Mouse (Mus musculus) embryonic facial prominence, embryonic 12.5 days (tissue): Measurements from ENCODE around the gene Hipk3. TPM values are rescaled to one million over a fixed set of nuclear protein-coding genes. Genes with fewer than 3 reads are reported as not detected.

ENCODE experiments used
- ATAC-seq: fragments of 200-750 bp; cut with Nextera tagmentation; 2 replicates; pipeline ENCODE4 v1.8.0; 2017; ENCODE audit not compliant: insufficient number of reproducible peaks, insufficient read depth, low FRiP score, low TSS enrichment
- H3K27ac ChIP-seq: fragments of 300-500 bp; sonication (generic); 2 replicates; pipeline ENCODE4 v1.5.1; 2016; ENCODE audit warnings: mild to moderate bottlenecking
- H3K27me3 ChIP-seq: fragments of 300-500 bp; sonication (generic); 2 replicates; pipeline ENCODE4 v1.6.1; 2016; ENCODE audit warnings: mild to moderate bottlenecking, moderate library complexity
- H3K36me3 ChIP-seq: fragments of 300-500 bp; sonication (generic); 2 replicates; pipeline ENCODE4 v1.6.1; 2016; ENCODE audit warnings: mild to moderate bottlenecking
- H3K4me1 ChIP-seq: fragments of 300-500 bp; sonication (generic); 2 replicates; pipeline ENCODE4 v1.6.1; 2016
- H3K4me2 ChIP-seq: fragments of 300-500 bp; sonication (generic); replicated peaks from 2 replicates; pipeline ENCODE4 v1.6.1; 2016; ENCODE audit warnings: mild to moderate bottlenecking, moderate library complexity
- H3K4me3 ChIP-seq: fragments of 300-500 bp; sonication (generic); 2 replicates; pipeline ENCODE4 v1.5.1; 2016; ENCODE audit warnings: mild to moderate bottlenecking
- H3K9ac ChIP-seq: fragments of 300-500 bp; sonication (generic); 2 replicates; pipeline ENCODE4 v1.6.1; 2016; ENCODE audit warnings: mild to moderate bottlenecking, moderate library complexity
- H3K9me3 ChIP-seq: fragments of 300-500 bp; sonication (generic); 2 replicates; pipeline ENCODE4 v1.6.1; 2016; ENCODE audit warnings: mild to moderate bottlenecking, moderate library complexity
- WGBS: fragments of 180-500 bp; shearing (Covaris S2); methylation state at CpG from one replicate; pipeline ENCODE4 v1.1.7; 2016; 5-methylcytosine and 5-hydroxymethylcytosine counted together
- polyA plus RNA-seq: library from polyadenylated mRNA; unstranded; fragments of >200 nt; fragmentation: Nextera tagmentation; extraction: Ambion mirVana; gene quantifications from 2 replicates; pipeline ENCODE4 v1.2.1, GENCODE M21; 2016

Gene Hipk3
- polyA plus RNA-seq, 1 experiment from 2014 or later: 19.7 TPM

- peak within 1 kb of the TSS; percentile 61 for H3K4me3 ChIP-seq
- H3K27ac ChIP-seq: no peak within 1 kb of the TSS
- H3K27me3 ChIP-seq: peaks cover 63% of the 10 kb centered on the region
- peak within 1 kb of the TSS; percentile 51 for H3K9ac ChIP-seq
- no peak for ATAC-seq
- no peaks in the 10 kb centered on the region for H3K9me3 ChIP-seq
- peak within 1 kb of the TSS; percentile 95 for H3K4me2 ChIP-seq
- WGBS: 62% methylated on average over 4 of the region's 4 CpGs
- 0 out of 2 replicates have a peak, but pooled peaks cover 8% of the 10 kb centered on the region for H3K4me1 ChIP-seq
- H3K36me3 ChIP-seq: no peaks in the 10 kb centered on the region
These were observed 83.2 kb downstream of the Hipk3 start, which contains the start of gene D430041D05Rik for GRCm38 (mm10) chr2:104410963-104411545. D430041D05Rik (minus strand) TSS chr2:104411013.

DNA sequence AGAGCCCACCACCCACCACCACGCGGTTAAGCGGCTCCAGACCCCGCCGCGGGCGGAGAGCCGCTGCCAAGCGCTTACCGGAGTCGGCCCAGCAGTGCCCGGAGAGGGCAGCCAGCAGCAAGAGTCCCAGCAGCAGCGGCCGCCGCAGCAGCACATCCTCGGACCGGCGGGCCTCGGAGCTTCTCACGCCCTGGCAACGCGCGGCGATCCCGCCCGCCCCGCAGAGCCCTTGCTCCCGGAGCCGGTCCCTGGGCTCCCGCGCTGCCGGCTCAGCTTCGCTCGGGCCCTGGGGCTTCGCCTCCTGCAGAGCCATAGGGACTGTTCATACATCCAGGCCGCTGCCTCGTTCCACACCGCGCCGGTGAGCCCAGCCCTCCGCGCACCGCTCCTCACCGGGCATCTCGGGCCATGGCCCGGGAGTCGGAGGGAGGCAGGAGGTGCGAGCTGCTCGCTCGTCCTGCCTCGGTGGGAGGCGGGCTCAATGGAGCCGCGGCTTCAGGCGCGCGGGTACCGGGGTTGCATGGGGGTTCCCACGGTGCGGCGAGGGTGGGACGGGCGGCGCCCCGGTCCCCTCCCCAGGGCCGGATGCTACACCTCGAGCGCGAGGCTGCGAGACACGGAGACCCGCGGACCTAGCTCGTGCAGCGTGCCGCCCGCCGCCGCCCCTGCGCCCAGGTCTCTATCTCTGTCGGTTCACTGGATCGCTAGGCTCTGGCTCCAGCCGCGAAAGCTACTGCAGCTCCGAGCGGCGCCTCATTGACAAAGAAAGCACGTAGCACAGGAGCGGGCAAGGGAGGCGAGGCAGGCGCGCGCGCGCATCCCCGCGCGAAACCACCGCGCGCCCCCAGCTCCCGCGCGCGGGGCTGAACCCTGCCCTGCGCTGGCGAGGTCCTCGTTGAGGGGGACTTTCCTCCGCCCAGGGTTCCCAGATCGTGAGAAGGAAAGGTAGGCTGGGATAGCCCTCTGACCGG, 84.1 kb downstream of the Hipk3 start:
- Histone ChIP-seq H3K27me3 (peaks cover 63% of the 10 kb centered on the region), H3K9ac (peak overlapping the region; percentile 51), H3K27ac (no peak overlapping the region), H3K4me1 (0 out of 2 replicates have a peak, but pooled peaks cover 8% of the 10 kb centered on the region), H3K9me3 (no peaks in the 10 kb centered on the region), H3K4me2 (peak overlapping the region; percentile 95), H3K4me3 (peak overlapping the region; percentile 61), H3K36me3 (no peaks in the 10 kb centered on the region)
- peak; percentile 69 for ATAC-seq
- WGBS: 1% methylated on average over 105 of the region's 111 CpGs

GRCm38 (mm10) chr2:104408351-104408750, 85.9 kb downstream of the Hipk3 start:
- no peaks in the 10 kb centered on the region for H3K36me3 ChIP-seq
- no peak overlapping the region for H3K27ac ChIP-seq
- H3K4me1 ChIP-seq: 0 out of 2 replicates have a peak, but pooled peaks cover 8% of the 10 kb centered on the region
- no peak overlapping the region for H3K9ac ChIP-seq
- peaks cover 62% of the 10 kb centered on the region for H3K27me3 ChIP-seq
- no peak overlapping the region for H3K4me2 ChIP-seq
- no peak overlapping the region for H3K4me3 ChIP-seq
- no peaks in the 10 kb centered on the region for H3K9me3 ChIP-seq
- WGBS: 71% methylated on average over 7 of the region's 7 CpGs
- no peak for ATAC-seq

- Histone ChIP-seq H3K36me3 (no peaks in the 10 kb centered on the region), H3K27ac (no peak overlapping the region), H3K4me1 (0 out of 2 replicates have a peak, but pooled peaks cover 8% of the 10 kb centered on the region), H3K9me3 (no peaks in the 10 kb centered on the region), H3K9ac (no peak overlapping the region), H3K4me2 (no peak overlapping the region), H3K27me3 (peaks cover 58% of the 10 kb centered on the region), H3K4me3 (no peak overlapping the region)
- WGBS: 74% methylated on average over 4 of the region's 4 CpGs
- ATAC-seq: no peak
These were observed 86.3 kb downstream of the Hipk3 start for GRCm38 (mm10) chr2:104407913-104408312.

DNA sequence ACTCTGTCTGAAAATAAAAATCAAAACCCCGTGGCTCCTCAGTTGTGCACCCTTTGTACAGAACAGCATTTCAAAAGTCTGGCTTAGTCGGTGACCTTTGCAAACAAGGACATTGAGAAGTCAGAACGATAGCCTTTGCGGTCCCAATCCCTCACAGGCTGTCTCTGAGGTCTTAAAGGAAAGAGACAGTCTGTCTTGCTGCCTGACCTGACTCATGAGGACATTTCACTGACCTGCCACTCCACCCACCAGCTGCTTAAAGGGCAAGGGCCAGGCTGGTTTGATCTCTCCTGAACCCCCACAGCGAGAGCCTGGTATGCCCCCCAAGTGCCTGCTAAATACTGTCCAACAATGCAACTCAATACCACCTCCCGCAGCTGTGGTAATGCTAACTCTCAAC, 90.2 kb downstream of the Hipk3 start:
- H3K4me1 ChIP-seq: no peaks in the 10 kb centered on the region
- peaks cover 23% of the 10 kb centered on the region for H3K27me3 ChIP-seq
- H3K4me3 ChIP-seq: no peak overlapping the region
- no peak overlapping the region for H3K9ac ChIP-seq
- no peak for ATAC-seq
- WGBS: 88% methylated on average over 6 of the region's 6 CpGs
- no peaks in the 10 kb centered on the region for H3K9me3 ChIP-seq
- H3K36me3 ChIP-seq: no peaks in the 10 kb centered on the region
- H3K4me2 ChIP-seq: no peak overlapping the region
- no peak overlapping the region for H3K27ac ChIP-seq

GRCm38 (mm10) chr2:104398651-104399290, 95.5 kb downstream of the Hipk3 start:
- ATAC-seq: no peak
- Histone ChIP-seq H3K27ac (no peak overlapping the region), H3K36me3 (no peaks in the 10 kb centered on the region), H3K9me3 (no peaks in the 10 kb centered on the region), H3K4me3 (no peak overlapping the region), H3K9ac (no peak overlapping the region), H3K4me1 (no peaks in the 10 kb centered on the region), H3K4me2 (no peak overlapping the region), H3K27me3 (no peaks in the 10 kb centered on the region)
- WGBS: 88% methylated on average over 6 of the region's 6 CpGs

GRCm38 (mm10) chr2:104395961-104396360, 98.3 kb downstream of the Hipk3 start:
- Histone ChIP-seq H3K27me3 (no peaks in the 10 kb centered on the region), H3K4me1 (no peaks in the 10 kb centered on the region), H3K4me3 (no peak overlapping the region), H3K36me3 (no peaks in the 10 kb centered on the region), H3K9me3 (no peaks in the 10 kb centered on the region), H3K4me2 (no peak overlapping the region), H3K9ac (no peak overlapping the region), H3K27ac (no peak overlapping the region)
- WGBS: 78% methylated on average over 9 of the region's 9 CpGs
- ATAC-seq: no peak

- H3K4me3 ChIP-seq: no peak overlapping the region
- no peaks in the 10 kb centered on the region for H3K27me3 ChIP-seq
- no peak overlapping the region for H3K4me2 ChIP-seq
- no peak overlapping the region for H3K9ac ChIP-seq
- no peaks in the 10 kb centered on the region for H3K36me3 ChIP-seq
- no peak overlapping the region for H3K27ac ChIP-seq
- H3K9me3 ChIP-seq: no peaks in the 10 kb centered on the region
- H3K4me1 ChIP-seq: no peaks in the 10 kb centered on the region
- 59% methylated on average over 2 of the region's 2 CpGs for WGBS
- ATAC-seq: no peak
These were observed 99.5 kb downstream of the Hipk3 start for GRCm38 (mm10) chr2:104394769-104395168.

DNA sequence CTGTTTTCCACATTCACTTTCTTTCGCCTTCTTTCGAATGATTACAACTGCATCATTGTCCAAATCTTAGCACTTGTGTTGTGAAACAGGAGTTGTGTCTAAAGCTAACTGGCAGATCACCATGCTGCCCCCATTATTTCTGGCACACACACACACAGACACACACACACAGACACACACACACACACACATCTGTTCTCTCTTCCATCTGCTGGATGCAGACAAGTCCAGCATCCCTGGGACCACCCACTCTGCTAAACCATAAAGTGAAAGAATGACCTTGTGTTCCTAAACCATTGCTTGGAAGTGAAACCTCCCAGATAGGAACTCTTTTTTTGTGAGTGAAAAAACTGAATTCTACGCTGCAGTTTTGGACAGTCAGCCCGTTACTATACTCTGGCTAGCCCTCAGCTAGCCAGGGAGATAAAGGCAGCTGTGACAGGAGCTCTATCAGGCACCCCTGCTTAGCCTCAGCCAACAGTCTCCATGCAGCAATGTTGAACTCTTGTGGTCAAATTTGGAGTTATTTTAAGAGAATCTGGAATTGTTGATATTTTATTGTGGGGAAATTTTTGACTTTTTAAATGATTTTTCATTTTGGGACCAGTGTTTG, 101.4 kb downstream of the Hipk3 start:
- Histone ChIP-seq H3K4me3 (no peak overlapping the region), H3K9ac (no peak overlapping the region), H3K27ac (no peak overlapping the region), H3K4me1 (no peaks in the 10 kb centered on the region), H3K9me3 (no peaks in the 10 kb centered on the region), H3K36me3 (no peaks in the 10 kb centered on the region), H3K4me2 (no peak overlapping the region), H3K27me3 (no peaks in the 10 kb centered on the region)
- no peak for ATAC-seq
- 76% methylated on average over 4 of the region's 4 CpGs for WGBS

- H3K4me2 ChIP-seq: no peak overlapping the region
- H3K27ac ChIP-seq: no peak overlapping the region
- 88% methylated on average over 11 of the region's 11 CpGs for WGBS
- H3K9ac ChIP-seq: no peak overlapping the region
- no peaks in the 10 kb centered on the region for H3K4me1 ChIP-seq
- no peak for ATAC-seq
- no peaks in the 10 kb centered on the region for H3K36me3 ChIP-seq
- H3K4me3 ChIP-seq: no peak overlapping the region
- H3K27me3 ChIP-seq: no peaks in the 10 kb centered on the region
- no peaks in the 10 kb centered on the region for H3K9me3 ChIP-seq
These were observed 105.0 kb downstream of the Hipk3 start for GRCm38 (mm10) chr2:104389231-104389630.

- no peaks in the 10 kb centered on the region for H3K27me3 ChIP-seq
- H3K4me3 ChIP-seq: no peak overlapping the region
- H3K9me3 ChIP-seq: no peaks in the 10 kb centered on the region
- ATAC-seq: no peak
- H3K36me3 ChIP-seq: no peaks in the 10 kb centered on the region
- no peak overlapping the region for H3K4me2 ChIP-seq
- H3K4me1 ChIP-seq: no peaks in the 10 kb centered on the region
- no peak overlapping the region for H3K27ac ChIP-seq
- WGBS: 81% methylated on average over 2 of the region's 2 CpGs
- no peak overlapping the region for H3K9ac ChIP-seq
These were observed 108.3 kb downstream of the Hipk3 start for GRCm38 (mm10) chr2:104385941-104386340.
